Mouse (Mus musculus) stomach, embryonic 16.5 days (tissue): ENCODE data around the gene Fut8. TPM values are rescaled to one million over a fixed set of nuclear protein-coding genes. Genes with fewer than 3 reads are reported as not detected.
"Not testable (repeated sequence)": the region's sequence is repeated elsewhere in the genome, so short reads cannot be mapped to it uniquely, and the experiment has no call there.

Source experiments
- ATAC-seq: fragments of 200-750 bp; cut with Nextera tagmentation; 2 replicates; pipeline ENCODE4 v1.8.0; 2017; ENCODE audit warnings: moderate number of reproducible peaks, moderate TSS enrichment; ENCODE audit not compliant: insufficient read depth, low FRiP score
- H3K27ac ChIP-seq: fragments of 300-500 bp; sonication (generic); 2 replicates; pipeline ENCODE4 v1.5.1; 2014; ENCODE audit warnings: low read length
- H3K27me3 ChIP-seq: fragments of 300-500 bp; sonication (generic); 2 replicates; pipeline ENCODE4 v1.6.1; 2014; ENCODE audit warnings: low read length, control low read depth, mixed read lengths; ENCODE audit not compliant: control insufficient read depth, insufficient read depth
- H3K36me3 ChIP-seq: fragments of 300-500 bp; sonication (generic); 2 replicates; pipeline ENCODE4 v1.6.1; 2014; ENCODE audit warnings: low read length; ENCODE audit not compliant: control insufficient read depth, insufficient read depth
- H3K4me1 ChIP-seq: fragments of 300-500 bp; sonication (generic); 2 replicates; pipeline ENCODE4 v1.6.1; 2014; ENCODE audit warnings: low read length, control low read depth, mixed read lengths; ENCODE audit not compliant: control insufficient read depth, insufficient read depth
- H3K4me2 ChIP-seq: fragments of 300-500 bp; sonication (generic); 2 replicates; pipeline ENCODE4 v1.6.1; 2014; ENCODE audit warnings: low read depth, low read length, mixed read lengths
- H3K4me3 ChIP-seq: fragments of 300-500 bp; sonication (generic); replicated peaks from 2 replicates; pipeline ENCODE4 v1.5.1; 2014; ENCODE audit warnings: mild to moderate bottlenecking, low read length
- H3K9ac ChIP-seq: fragments of 300-500 bp; sonication (generic); 2 replicates; pipeline ENCODE4 v1.6.1; 2014; ENCODE audit warnings: low read length
- H3K9me3 ChIP-seq: fragments of 300-500 bp; sonication (generic); replicated peaks from 2 replicates; pipeline ENCODE4 v1.6.1; 2016; ENCODE audit warnings: low read length, control low read depth; ENCODE audit not compliant: control insufficient read depth
- WGBS: fragments of 180-500 bp; shearing (Covaris S2); extraction: QIAGEN DNeasy Blood & Tissue Kit; methylation state at CpG from one replicate; pipeline ENCODE4 v1.1.7; 2014; 5-methylcytosine and 5-hydroxymethylcytosine counted together
- polyA plus RNA-seq: library from polyadenylated mRNA; unstranded; fragments of >200 nt; fragmentation: Nextera tagmentation; extraction: Ambion mirVana; gene quantifications from 2 replicates; pipeline ENCODE4 v1.2.1, GENCODE M21; 2015

Fut8 gene
- polyA plus RNA-seq, 1 experiment from 2014 or later: 26.6 TPM

DNA sequence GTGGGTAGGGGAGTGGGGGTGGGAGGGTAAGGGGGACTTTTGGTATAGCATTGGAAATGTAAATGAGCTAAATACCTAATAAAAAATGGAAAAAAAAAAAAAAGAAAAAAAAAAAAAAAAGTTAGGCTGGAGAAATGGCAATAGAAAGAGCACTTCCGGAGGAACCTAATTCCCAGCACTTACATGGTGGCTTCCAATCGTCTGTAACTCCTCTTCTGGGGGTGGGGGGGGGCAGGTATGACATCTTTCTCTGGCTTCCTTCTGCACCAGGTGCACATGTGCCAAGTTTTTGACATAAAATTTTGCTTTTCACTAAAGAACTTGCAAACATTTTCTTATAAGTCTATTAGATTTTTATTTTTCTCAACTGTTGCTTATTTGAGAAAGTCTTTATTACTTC lies 53.9 kb downstream of the Fut8 start:
- ATAC-seq, H3K4me3 ChIP-seq, H3K36me3 ChIP-seq, H3K4me1 ChIP-seq, H3K27ac ChIP-seq, H3K27me3 ChIP-seq, H3K9ac ChIP-seq, H3K9me3 ChIP-seq, H3K4me2 ChIP-seq: not testable (repeated sequence)
- WGBS: 68% methylated on average over 2 of the region's 2 CpGs

GRCm38 (mm10) chr12:77292375-77293258 lies 54.7 kb downstream of the Fut8 start:
- no peaks in the 10 kb centered on the region for H3K4me1 ChIP-seq
- no peak overlapping the region for H3K4me2 ChIP-seq
- no peak overlapping the region for H3K4me3 ChIP-seq
- H3K27ac ChIP-seq: no peak overlapping the region
- H3K9me3 ChIP-seq: no peaks in the 10 kb centered on the region
- H3K36me3 ChIP-seq: no peaks in the 10 kb centered on the region
- ATAC-seq: no peak
- no peak overlapping the region for H3K9ac ChIP-seq
- no peaks in the 10 kb centered on the region for H3K27me3 ChIP-seq
- 59% methylated on average over 4 of the region's 4 CpGs for WGBS

GRCm38 (mm10) chr12:77296119-77296518 lies 58.2 kb downstream of the Fut8 start:
- Histone ChIP-seq H3K4me3 (no peak overlapping the region), H3K9ac (no peak overlapping the region), H3K4me1 (no peaks in the 10 kb centered on the region), H3K9me3 (no peaks in the 10 kb centered on the region), H3K27ac (no peak overlapping the region), H3K27me3 (no peaks in the 10 kb centered on the region), H3K4me2 (no peak overlapping the region), H3K36me3 (no peaks in the 10 kb centered on the region)
- WGBS: 82% methylated on average over 1 of the region's 1 CpGs
- no peak for ATAC-seq

DNA sequence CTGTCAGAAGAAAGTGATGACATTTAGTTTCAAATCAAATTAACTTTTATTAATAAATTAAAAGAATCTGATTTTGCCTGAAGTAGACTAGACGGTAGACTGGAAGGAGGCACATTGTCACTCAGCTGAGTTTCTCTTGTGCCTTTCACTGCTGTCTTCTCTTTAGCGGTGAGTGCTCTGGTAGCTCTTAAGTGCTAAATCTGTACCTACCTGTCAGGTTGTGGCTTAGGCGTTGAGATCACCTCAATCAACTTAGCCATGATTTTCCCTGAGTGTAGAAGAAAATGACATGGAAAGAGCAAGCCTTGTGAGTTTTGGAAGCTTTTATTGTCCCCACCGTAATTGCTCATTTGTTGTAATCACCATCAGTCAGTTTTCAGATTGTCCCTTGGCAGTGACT lies 59.2 kb downstream of the Fut8 start:
- Histone ChIP-seq H3K27me3 (no peaks in the 10 kb centered on the region), H3K4me1 (no peaks in the 10 kb centered on the region), H3K27ac (no peak overlapping the region), H3K4me3 (no peak overlapping the region), H3K4me2 (no peak overlapping the region), H3K9ac (no peak overlapping the region), H3K36me3 (no peaks in the 10 kb centered on the region), H3K9me3 (no peaks in the 10 kb centered on the region)
- 87% methylated on average over 4 of the region's 4 CpGs for WGBS
- no peak for ATAC-seq

DNA sequence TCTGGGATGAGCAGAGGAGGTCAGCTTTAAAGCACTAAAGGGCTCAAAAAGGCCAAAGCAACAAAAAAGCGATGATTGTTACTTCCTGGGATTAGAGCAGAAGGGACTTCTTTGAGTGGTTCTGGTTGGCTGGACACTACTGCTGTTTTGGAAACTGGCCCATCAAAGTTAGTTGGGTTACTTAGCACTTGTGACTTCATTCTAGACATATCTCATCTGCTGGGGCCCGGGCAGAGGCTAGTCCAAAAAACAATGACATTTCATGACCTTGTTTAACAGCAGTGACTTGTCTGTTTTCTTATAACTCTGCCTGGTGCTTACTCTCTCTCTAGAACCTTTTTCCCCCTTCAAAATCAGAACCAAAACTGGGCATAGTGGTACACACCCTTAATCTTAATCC lies 59.9 kb downstream of the Fut8 start:
- Histone ChIP-seq H3K4me3 (no peak overlapping the region), H3K36me3 (no peaks in the 10 kb centered on the region), H3K4me1 (no peaks in the 10 kb centered on the region), H3K27ac (no peak overlapping the region), H3K9ac (no peak overlapping the region), H3K4me2 (no peak overlapping the region), H3K9me3 (no peaks in the 10 kb centered on the region), H3K27me3 (no peaks in the 10 kb centered on the region)
- 74% methylated on average over 2 of the region's 2 CpGs for WGBS
- ATAC-seq: no peak

GRCm38 (mm10) chr12:77302011-77302410 lies 64.1 kb downstream of the Fut8 start:
- WGBS: 94% methylated on average over 1 of the region's 1 CpGs
- ATAC-seq: no peak

DNA sequence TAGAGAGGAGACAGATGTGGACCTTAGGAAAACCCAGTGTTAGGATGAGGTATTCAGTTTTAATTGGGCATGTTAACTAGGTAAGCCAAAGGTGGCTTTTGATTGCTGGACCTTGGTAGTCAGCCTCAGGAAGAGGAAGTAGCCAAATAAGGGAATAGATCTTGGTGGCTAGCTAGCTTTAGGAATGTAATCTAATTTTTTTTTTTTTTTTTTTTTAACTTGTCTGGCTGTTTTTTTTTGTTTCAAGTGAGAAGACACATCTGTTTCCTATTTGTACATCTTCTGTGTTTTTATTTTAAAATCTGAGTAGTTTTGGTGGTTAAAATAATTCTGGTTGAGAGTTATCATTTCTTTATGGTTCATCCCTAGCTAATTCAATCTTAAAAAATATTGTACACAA lies 65.4 kb downstream of the Fut8 start:
- H3K27me3 ChIP-seq: no peaks in the 10 kb centered on the region
- H3K9me3 ChIP-seq: no peaks in the 10 kb centered on the region
- no peak overlapping the region for H3K4me3 ChIP-seq
- no peaks in the 10 kb centered on the region for H3K36me3 ChIP-seq
- no peak overlapping the region for H3K27ac ChIP-seq
- H3K9ac ChIP-seq: no peak overlapping the region
- ATAC-seq: no peak
- no peak overlapping the region for H3K4me2 ChIP-seq
- no peaks in the 10 kb centered on the region for H3K4me1 ChIP-seq

More at GRCm38 (mm10) chr12:77302011-77302410, 64.1 kb downstream of the Fut8 start:
- Histone ChIP-seq H3K36me3 (no peaks in the 10 kb centered on the region), H3K4me3 (no peak overlapping the region), H3K4me2 (no peak overlapping the region), H3K9me3 (no peaks in the 10 kb centered on the region), H3K4me1 (no peaks in the 10 kb centered on the region), H3K27me3 (no peaks in the 10 kb centered on the region), H3K27ac (no peak overlapping the region), H3K9ac (no peak overlapping the region)

DNA sequence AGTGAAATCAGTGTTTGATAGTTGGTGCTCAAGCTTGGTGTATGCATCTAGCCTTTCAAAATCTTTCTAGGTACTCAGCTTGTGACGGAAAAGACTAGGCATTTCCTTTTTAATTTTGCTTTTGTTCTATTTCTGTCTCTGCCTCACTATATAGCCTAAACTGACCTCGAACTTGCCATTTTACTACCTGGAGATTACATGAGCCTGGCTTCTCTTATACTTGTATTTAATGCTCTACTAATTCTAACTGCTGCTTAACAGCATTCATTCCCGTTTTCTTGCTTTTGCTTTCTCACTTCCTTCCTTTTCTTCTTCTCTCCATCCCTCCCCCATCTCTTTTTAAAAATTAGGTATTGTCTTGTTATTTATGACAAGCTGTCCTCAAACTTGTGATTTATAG lies 67.6 kb downstream of the Fut8 start:
- 83% methylated on average over 3 of the region's 3 CpGs for WGBS

GRCm38 (mm10) chr12:77306759-77307314 lies 68.9 kb downstream of the Fut8 start:
- 78% methylated on average over 3 of the region's 3 CpGs for WGBS
- Histone ChIP-seq H3K9me3 (no peaks in the 10 kb centered on the region), H3K36me3 (no peaks in the 10 kb centered on the region), H3K4me2 (no peak overlapping the region), H3K27me3 (no peaks in the 10 kb centered on the region), H3K4me1 (no peaks in the 10 kb centered on the region), H3K9ac (no peak overlapping the region), H3K27ac (no peak overlapping the region), H3K4me3 (no peak overlapping the region)
- ATAC-seq: no peak

More for the DNA sequence above, 67.6 kb downstream of the Fut8 start:
- Histone ChIP-seq H3K4me2 (no peak overlapping the region), H3K27me3 (no peaks in the 10 kb centered on the region), H3K9me3 (no peaks in the 10 kb centered on the region), H3K36me3 (no peaks in the 10 kb centered on the region), H3K4me3 (no peak overlapping the region), H3K27ac (no peak overlapping the region), H3K4me1 (no peaks in the 10 kb centered on the region), H3K9ac (no peak overlapping the region)
- no peak for ATAC-seq
